Mouse (Mus musculus) T-helper 1 cell (primary cell): Measurements from ENCODE around the gene Tpcn2.

Source experiments
- in situ Hi-C: fragments of 300-600 bp; cut with MboI, MseI; formaldehyde crosslinking; loops from one replicate; pipeline ENCODE4 v1.15.1; 2025; ENCODE audit warnings: high pct_unique_total_duplicates

Gene Tpcn2

GRCm38 (mm10) chr7:145159283-145160240 is 124.2 kb downstream of the Tpcn2 start:
- in situ Hi-C loops: no loop called here

GRCm38 (mm10) chr7:145155666-145156065 is 128.1 kb downstream of the Tpcn2 start:
- in situ Hi-C loops: no loop called here

- in situ Hi-C loops: no loop called here
Measured at GRCm38 (mm10) chr7:145154066-145154465, 129.7 kb downstream of the Tpcn2 start.

- in situ Hi-C loops: no loop called here
Measured at GRCm38 (mm10) chr7:145151845-145152244, 132.0 kb downstream of the Tpcn2 start.

- in situ Hi-C loops: loop anchor here (10.0 kb wide), 1 partner anchor 1824 kb away; no protein-coding TSS in a partner anchor
Measured at GRCm38 (mm10) chr7:145148902-145149301, 134.9 kb downstream of the Tpcn2 start.

GRCm38 (mm10) chr7:145147973-145148698 is 135.7 kb downstream of the Tpcn2 start:
- in situ Hi-C loops: loop anchor here (10.0 kb wide), 1 partner anchor 1823 kb away; no protein-coding TSS in a partner anchor

- in situ Hi-C loops: loop anchor here (10.0 kb wide), 1 partner anchor 1822 kb away; no protein-coding TSS in a partner anchor
Measured at GRCm38 (mm10) chr7:145146252-145146930, 137.4 kb downstream of the Tpcn2 start.

GRCm38 (mm10) chr7:145143502-145144070 is 140.2 kb downstream of the Tpcn2 start:
- in situ Hi-C loops: loop anchor here (10.0 kb wide), 1 partner anchor 1819 kb away; no protein-coding TSS in a partner anchor

GRCm38 (mm10) chr7:145140656-145141055 is 143.2 kb downstream of the Tpcn2 start:
- in situ Hi-C loops: loop anchor here (10.0 kb wide), 1 partner anchor 1816 kb away; no protein-coding TSS in a partner anchor

GRCm38 (mm10) chr7:145139576-145139975 is 144.2 kb downstream of the Tpcn2 start:
- in situ Hi-C loops: no loop called here

GRCm38 (mm10) chr7:145139100-145139499 is 144.7 kb downstream of the Tpcn2 start:
- in situ Hi-C loops: no loop called here

GRCm38 (mm10) chr7:145137871-145138270 is 145.9 kb downstream of the Tpcn2 start:
- in situ Hi-C loops: no loop called here

GRCm38 (mm10) chr7:145136831-145137230 is 147.0 kb downstream of the Tpcn2 start:
- in situ Hi-C loops: no loop called here
